Mouse (Mus musculus) brain, embryonic 14.5 days (tissue): Measurements from ENCODE around the gene Chst15. TPM values are rescaled to one million over a fixed set of nuclear protein-coding genes. Genes with fewer than 3 reads are reported as not detected.

Experiments used
- DNase-seq: peaks from one replicate; pipeline ENCODE4 v3.0.0-alpha.2; 2011; ENCODE audit warnings: low read depth
- CTCF ChIP-seq: fragments of 200-500 bp; IDR thresholded peaks from 2 replicates; pipeline ENCODE4 v1.5.1; 2012; ENCODE audit warnings: inconsistent platforms, mild to moderate bottlenecking, moderate library complexity, borderline replicate concordance; ENCODE audit not compliant: insufficient read depth, insufficient read length; ENCODE audit errors: extremely low read depth
- POLR2A ChIP-seq: fragments of 200-500 bp; IDR thresholded peaks from 2 replicates; pipeline ENCODE4 v1.6.1; 2012; ENCODE audit warnings: mild to moderate bottlenecking, inconsistent platforms, borderline replicate concordance; ENCODE audit not compliant: poor library complexity, insufficient read depth, insufficient read length, severe bottlenecking; ENCODE audit errors: extremely low read depth
- polyA plus RNA-seq: library from polyadenylated mRNA; depleted of rRNA; stranded (reverse); fragments of >200 nt; gene quantifications from 2 replicates; pipeline ENCODE4 v1.2.3, GENCODE M21; 2012

Chst15 gene
- polyA plus RNA-seq, 1 experiment: 14.4 TPM

DNA sequence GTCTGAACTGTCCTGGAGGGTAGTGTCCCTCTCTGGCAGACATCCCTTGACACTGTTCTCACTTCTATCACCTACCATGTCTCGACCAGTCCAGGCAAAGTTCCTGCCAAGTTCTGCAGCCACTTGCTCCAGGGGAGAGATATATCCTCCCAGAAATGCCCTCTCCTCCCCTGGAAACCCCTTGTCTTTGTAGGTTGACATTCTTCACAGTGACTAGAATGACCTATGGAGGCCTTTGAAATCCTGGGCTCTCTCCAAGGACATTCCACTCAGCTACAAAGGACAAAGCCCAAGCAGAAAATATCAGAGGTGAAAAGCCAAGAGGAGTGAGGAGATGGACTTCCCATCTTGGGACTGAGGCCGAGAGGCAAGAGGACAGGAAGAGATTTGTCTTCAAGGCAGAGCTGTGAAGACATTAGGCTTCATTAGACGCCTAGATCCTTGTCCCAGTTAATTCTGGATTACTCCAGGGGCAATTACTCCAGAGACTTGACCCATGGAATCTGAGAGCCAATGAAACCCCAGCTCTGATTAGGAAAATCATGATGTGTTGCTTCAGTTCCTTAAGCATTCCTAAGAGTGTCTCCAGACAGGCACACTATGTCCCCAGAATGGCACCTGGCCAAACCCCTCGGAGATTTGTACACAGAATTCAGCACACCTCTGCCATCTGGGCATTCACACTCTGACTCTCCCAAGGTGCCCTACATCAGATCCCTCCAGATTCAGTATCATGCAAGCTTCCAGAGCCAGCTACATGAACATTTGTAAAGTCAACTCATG is 20.2 kb downstream of the Chst15 start:
- DNase-seq: no peak
- TF ChIP-seq CTCF: no peak

DNA sequence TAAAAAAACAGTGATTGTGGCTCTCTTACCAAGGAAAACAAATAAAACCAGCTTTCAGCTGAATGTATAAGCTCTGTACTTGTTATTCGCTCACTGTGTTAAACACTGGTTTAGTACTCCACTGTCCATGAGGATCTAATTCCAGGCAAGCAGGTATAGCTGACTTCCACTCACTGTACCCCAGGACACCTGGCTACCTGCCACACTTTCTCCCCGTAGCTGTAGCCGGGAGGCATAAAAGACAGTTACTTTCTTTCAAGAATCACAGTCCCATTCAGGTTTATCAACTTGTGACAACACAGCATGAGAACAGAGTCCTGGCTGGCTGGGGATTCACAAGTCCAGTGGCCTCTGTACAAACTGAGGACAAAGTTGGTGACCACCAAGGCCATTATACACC is 20.9 kb downstream of the Chst15 start:
- TF ChIP-seq POLR2A: no peak
- TF ChIP-seq CTCF: no peak
- DNase-seq: no peak

DNA sequence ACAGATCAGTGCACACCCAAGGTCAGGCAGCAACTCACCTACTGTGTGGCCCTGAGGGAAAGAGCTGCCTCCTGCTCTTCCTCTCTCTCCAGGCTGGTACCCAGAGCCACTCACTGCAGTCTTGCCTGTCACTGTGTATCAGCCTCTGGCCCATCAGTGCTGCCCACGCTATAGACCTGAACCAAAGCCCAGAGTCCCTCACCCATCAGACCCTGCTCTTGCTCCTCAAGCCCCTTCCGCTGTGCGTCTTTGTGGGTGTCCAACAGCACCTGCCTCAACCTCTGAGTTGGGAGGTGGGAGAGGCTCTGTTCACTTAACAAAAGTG is 29.7 kb downstream of the Chst15 start:
- no peak for DNase-seq
- TF ChIP-seq CTCF: no peak
- TF ChIP-seq POLR2A: no peak

DNA sequence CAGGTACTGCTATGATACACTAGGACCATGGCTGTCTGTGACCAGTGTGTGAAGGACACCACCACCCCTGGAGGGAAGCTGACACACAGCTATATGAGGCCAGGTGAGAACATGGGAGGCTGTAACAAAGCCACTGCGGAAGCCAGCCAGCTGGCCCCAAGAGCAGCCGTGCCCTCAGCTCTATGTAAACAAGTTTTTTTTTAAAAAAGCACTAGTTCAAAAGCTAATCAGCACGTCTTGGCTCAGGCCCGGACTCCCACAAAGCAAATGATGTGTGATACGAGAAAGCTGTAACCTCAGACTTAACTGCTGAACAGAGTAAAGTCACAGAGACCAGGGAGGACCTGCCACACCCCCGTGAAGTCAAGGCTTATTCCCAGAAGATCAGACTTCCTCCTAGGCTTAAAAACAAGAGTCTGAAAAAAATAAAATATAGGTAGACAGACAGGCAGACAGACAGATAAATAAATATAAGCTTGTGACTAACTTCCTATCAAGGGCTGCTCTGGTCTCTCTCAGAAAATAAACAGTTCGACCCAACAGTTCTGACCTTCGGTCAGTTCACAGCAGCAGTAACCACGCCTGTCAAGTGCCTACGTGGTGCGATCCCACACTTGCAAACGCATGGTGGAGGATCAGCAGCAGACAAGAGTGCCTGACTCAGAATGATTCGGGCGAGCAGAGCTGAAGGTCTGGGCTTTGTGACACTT is 30.2 kb downstream of the Chst15 start:
- TF ChIP-seq CTCF (no peak), POLR2A (no peak)
- peak; percentile 58 for DNase-seq

DNA sequence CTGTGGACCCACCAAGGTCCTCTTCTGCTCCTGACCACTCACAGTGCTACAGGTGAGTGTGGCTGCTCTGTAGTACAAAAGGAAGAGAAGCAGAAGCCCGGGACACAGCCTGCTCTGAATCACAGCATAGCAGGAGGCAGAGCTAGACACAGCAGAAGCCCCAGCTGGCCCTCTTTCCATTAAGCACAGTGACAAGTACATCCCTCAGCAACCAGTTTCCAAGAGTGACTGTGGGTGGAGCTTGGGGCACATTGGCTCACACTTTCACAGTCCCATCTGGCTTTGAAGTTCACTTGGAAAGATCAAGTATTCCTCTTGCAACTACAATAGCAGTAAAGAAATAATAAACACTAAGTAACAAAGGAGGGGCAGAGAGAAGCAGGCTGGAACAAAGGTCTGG is 32.2 kb downstream of the Chst15 start:
- TF ChIP-seq POLR2A: no peak
- no peak for TF ChIP-seq CTCF
- DNase-seq: peak; percentile 91

DNA sequence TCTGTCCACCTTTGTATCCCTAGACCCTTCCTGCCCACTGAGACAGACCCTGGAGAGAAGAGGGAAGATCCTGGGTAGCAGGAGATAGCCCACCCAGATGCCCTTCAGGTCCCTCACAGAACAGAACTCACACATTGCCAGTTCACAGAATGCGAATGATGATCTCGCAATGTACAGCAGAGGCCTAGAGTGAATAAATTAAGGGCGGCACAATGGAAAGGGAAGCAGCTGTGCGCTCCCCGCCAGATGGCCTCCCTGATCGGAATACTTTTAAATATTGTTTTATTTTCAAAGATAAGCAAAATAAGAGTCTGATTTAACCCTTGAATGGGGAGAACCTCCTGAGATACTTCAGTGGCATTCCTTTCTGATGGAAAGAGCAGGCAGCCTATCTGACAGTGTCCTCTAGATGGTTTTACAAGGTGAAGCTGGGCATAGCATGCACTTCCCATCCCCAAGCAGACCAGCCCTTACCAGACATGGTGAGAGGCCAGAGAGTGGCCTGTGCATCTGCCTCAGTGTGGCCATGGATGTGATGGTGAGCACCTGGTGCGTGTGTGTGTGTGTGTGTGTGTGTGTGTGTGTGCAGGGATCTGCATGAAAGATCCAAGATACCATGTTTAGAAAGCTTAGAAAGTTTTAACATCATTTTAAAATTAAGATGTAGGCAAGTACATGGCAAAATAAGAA is 32.8 kb downstream of the Chst15 start:
- no peak for TF ChIP-seq POLR2A
- no peak for TF ChIP-seq CTCF
- DNase-seq: peak; percentile 85

DNA sequence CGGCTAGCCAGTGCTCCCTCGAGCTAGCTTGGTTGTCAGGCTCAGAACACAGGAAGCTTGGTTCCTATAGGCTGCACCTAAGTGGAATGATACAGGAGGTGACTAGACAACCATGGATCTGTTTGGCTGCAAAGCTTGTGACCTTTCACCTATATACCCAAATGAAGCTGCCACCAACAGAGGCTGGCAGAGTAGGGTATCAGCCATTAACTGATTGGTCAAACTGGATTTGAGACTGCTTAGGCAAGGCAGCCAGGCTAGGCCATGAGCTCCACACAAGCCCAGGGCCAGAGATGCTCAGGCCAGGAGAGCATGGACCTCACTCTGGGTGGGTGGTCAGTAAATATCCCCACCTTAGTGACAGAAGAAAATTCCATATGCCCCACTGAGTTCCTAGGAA is 34.5 kb downstream of the Chst15 start:
- no peak for TF ChIP-seq POLR2A
- TF ChIP-seq CTCF: no peak
- DNase-seq: no peak

DNA sequence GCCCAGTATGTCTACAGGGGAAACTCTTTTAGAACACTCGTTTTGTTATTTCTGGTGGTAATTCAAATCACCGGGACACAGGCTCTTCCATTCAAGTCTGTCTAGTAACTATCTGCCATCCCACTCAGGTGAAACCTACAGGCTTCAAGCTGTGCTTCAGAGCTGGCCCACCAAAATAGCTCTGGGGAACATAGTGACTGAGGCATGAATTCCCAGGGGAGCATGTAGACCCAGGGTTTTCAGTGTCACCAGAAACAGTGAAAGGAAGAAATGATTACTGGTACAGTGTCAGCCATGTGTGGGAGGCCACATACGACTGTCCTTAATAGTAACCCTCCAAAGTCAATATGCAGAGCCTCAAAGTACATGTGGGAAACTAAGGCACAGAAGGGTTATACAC is 34.9 kb downstream of the Chst15 start:
- TF ChIP-seq POLR2A (no peak), CTCF (no peak)
- DNase-seq: no peak

DNA sequence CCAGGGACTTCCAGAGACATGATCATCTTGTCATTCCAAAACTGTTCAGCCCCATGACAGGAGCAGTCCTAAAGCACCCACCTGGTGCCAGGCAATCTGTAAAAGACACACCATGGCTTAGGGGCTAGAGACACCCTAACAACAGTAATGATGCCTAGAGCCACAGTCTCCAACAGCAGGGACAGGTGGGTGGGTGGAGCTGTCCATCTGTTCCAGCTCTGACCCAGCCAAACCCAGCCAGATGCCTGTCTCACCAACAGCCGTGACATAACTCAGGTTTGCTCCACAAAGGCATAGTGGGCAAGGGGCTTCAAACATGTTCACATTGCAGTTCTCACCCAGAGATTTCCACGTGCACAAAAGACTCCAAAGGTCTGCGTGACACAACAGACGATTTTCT is 35.3 kb downstream of the Chst15 start:
- TF ChIP-seq CTCF (no peak), POLR2A (no peak)

DNA sequence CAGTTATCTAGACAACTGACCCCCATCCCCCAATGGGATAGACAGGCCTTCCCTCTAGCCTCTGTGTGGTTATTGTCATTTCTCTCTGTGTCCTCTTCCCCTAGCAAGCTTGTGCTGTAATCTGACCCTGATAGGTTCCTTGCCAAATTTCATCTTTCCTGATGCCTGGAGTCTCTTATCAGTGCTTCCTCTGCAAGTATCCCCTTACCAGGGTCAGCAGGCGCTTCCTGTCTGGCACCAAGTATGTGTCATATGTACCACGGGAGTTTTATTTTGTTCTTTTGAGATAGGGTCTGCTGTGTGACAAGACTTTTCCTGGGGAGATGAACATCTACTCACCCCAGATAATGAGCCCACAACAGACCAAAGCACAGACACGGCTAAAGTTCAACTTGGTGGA is 38.4 kb downstream of the Chst15 start:
- no peak for TF ChIP-seq CTCF
- TF ChIP-seq POLR2A: no peak
- no peak for DNase-seq

More for the DNA sequence above, 35.3 kb downstream of the Chst15 start:
- peak; percentile 83 for DNase-seq

DNA sequence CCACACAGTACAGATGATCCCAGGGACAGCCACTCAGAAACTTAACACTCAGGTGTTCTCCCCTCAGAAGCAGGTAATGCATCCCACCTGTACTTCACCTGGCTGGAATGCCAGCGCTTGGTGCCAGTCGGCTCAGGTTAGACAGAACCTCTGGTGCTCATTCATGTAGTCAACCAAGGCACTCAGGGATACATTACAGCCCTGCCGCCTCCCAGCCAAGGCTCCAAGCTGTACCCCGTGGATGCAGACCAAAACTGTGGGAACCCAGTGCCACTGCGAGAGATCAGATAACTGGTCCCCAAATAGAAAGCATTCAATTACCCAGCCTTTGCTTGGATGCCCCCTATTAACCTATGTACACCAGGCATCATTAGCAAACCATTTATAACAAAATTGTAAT is 40.7 kb downstream of the Chst15 start:
- peak; percentile 51 for DNase-seq
- TF ChIP-seq POLR2A (no peak), CTCF (no peak)
